21 mouse cellular contexts compared by ENCODE assay signal in the genomic region with DNA sequence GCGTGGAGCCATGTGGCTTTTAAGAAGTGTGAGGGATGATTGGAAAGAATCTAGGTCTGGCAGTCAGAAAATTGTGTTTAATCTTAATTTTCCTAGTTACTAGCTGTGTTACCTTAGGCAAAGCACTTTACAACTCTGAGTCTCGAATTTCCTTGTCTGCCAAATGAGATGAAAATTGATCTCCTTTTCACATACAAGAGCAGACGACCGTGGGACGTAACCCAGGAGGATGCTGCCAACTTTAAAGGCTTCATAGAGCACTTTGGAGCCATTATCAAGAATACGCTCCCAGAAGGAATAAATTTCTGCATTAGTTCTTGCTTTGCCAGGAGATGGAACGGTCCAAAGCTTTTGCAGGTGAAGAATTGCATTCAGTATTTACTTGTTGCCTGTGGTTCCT.
"Had no signal": no experiment of that assay in that cellular context is flagged by ENCODE, and none has a peak within 500 bp of the region (broad histone marks: within the 10 kb centered on the region; RNA-seq: fewer than 3 reads in every experiment).

No protein-coding gene starts in this region.

- H3K27ac ChIP-seq: kidney, embryonic 15.5 days; limb, embryonic 10.5 days; limb, embryonic 13.5 days; liver, embryonic 13.5 days; midbrain, embryonic 12.5 days; midbrain, embryonic 15.5 days; neural tube, embryonic 12.5 days; neural tube, embryonic 15.5 days; stomach, postnatal 0 days had no signal

- H3K36me3 ChIP-seq: kidney, embryonic 15.5 days; limb, embryonic 10.5 days; limb, embryonic 13.5 days; liver, embryonic 13.5 days; midbrain, embryonic 12.5 days; midbrain, embryonic 15.5 days; neural tube, embryonic 12.5 days; neural tube, embryonic 15.5 days had no signal

- H3K9me3 ChIP-seq: kidney, embryonic 15.5 days; limb, embryonic 10.5 days; limb, embryonic 13.5 days; liver, embryonic 13.5 days; midbrain, embryonic 12.5 days; midbrain, embryonic 15.5 days; neural tube, embryonic 12.5 days; neural tube, embryonic 15.5 days had no signal

- H3K27me3 ChIP-seq: kidney, embryonic 15.5 days; limb, embryonic 13.5 days; liver, embryonic 13.5 days; midbrain, embryonic 12.5 days; midbrain, embryonic 15.5 days; neural tube, embryonic 12.5 days; neural tube, embryonic 15.5 days had no signal

- H3K4me3 ChIP-seq: kidney, embryonic 15.5 days; limb, embryonic 10.5 days; limb, embryonic 13.5 days; liver, embryonic 13.5 days; midbrain, embryonic 12.5 days; midbrain, embryonic 15.5 days; neural tube, embryonic 12.5 days; neural tube, embryonic 15.5 days had no signal

- H3K9ac ChIP-seq: kidney, embryonic 15.5 days; limb, embryonic 13.5 days; liver, embryonic 13.5 days; midbrain, embryonic 12.5 days; midbrain, embryonic 15.5 days; neural tube, embryonic 12.5 days; neural tube, embryonic 15.5 days had no signal

- ATAC-seq: midbrain, embryonic 15.5 days had no signal

- H3K4me1 ChIP-seq: kidney, embryonic 15.5 days; limb, embryonic 10.5 days; limb, embryonic 13.5 days; liver, embryonic 13.5 days; midbrain, embryonic 12.5 days; midbrain, embryonic 15.5 days; neural tube, embryonic 12.5 days; neural tube, embryonic 15.5 days had no signal

- H3K4me2 ChIP-seq: kidney, embryonic 15.5 days; limb, embryonic 13.5 days; liver, embryonic 13.5 days; midbrain, embryonic 12.5 days; midbrain, embryonic 15.5 days; neural tube, embryonic 12.5 days; neural tube, embryonic 15.5 days had no signal

- DNase-seq: kidney, adult 8-10 months; kidney, postnatal 10 days; kidney, postnatal 36 days; liver, embryonic 13.5 days; lung, adult 2 months; lung, postnatal 14 days; lung, postnatal 4 days; right cerebral cortex, adult 18-20 months; right cerebral cortex, postnatal 14 days; right cerebral cortex, postnatal 4 days; thymus, adult 2 months; thymus, postnatal 14 days; thymus, postnatal 4 days had no signal
